Mouse (Mus musculus) forebrain, embryonic 15.5 days (tissue): ENCODE data around the gene Nav2. TPM values are rescaled to one million over a fixed set of nuclear protein-coding genes. Genes with fewer than 3 reads are reported as not detected.

Experiments
- ATAC-seq: fragments of 200-750 bp; cut with Nextera tagmentation; replicated peaks from 2 replicates; pipeline ENCODE4 v1.8.0; 2017; ENCODE audit warnings: mild to moderate bottlenecking, moderate TSS enrichment, moderate library complexity
- H3K27ac ChIP-seq: fragments of 300-500 bp; sonication (generic); replicated peaks from 2 replicates; pipeline ENCODE4 v1.5.1; 2015; ENCODE audit warnings: mild to moderate bottlenecking, inconsistent platforms
- H3K27me3 ChIP-seq: fragments of 300-500 bp; sonication (generic); 2 replicates; pipeline ENCODE4 v1.6.1; 2015; ENCODE audit warnings: inconsistent platforms
- H3K36me3 ChIP-seq: fragments of 300-500 bp; sonication (generic); 2 replicates; pipeline ENCODE4 v1.6.1; 2015; ENCODE audit warnings: mild to moderate bottlenecking, inconsistent platforms
- H3K4me1 ChIP-seq: fragments of 300-500 bp; sonication (generic); 2 replicates; pipeline ENCODE4 v1.6.1; 2015; ENCODE audit warnings: inconsistent platforms
- H3K4me2 ChIP-seq: fragments of 300-500 bp; sonication (generic); replicated peaks from 2 replicates; pipeline ENCODE4 v1.6.1; 2015; ENCODE audit warnings: mild to moderate bottlenecking, inconsistent platforms
- H3K4me3 ChIP-seq: fragments of 300-500 bp; sonication (generic); 2 replicates; pipeline ENCODE4 v1.5.1; 2015; ENCODE audit warnings: mild to moderate bottlenecking, inconsistent platforms
- H3K9ac ChIP-seq: fragments of 300-500 bp; sonication (generic); replicated peaks from 2 replicates; pipeline ENCODE4 v1.6.1; 2015; ENCODE audit warnings: mild to moderate bottlenecking, inconsistent platforms
- H3K9me3 ChIP-seq: fragments of 300-500 bp; sonication (generic); 2 replicates; pipeline ENCODE4 v1.6.1; 2016; ENCODE audit warnings: inconsistent platforms
- WGBS: fragments of 180-500 bp; shearing (Covaris S2); methylation state at CpG from one replicate; pipeline ENCODE4 v1.1.7; 2015; ENCODE audit warnings: mixed read lengths; 5-methylcytosine and 5-hydroxymethylcytosine counted together
- polyA plus RNA-seq: library from polyadenylated mRNA; unstranded; fragments of >200 nt; fragmentation: Nextera tagmentation; extraction: Ambion mirVana; gene quantifications from 2 replicates; pipeline ENCODE4 v1.2.1, GENCODE M21; 2015

Nav2 gene
- polyA plus RNA-seq, 1 experiment from 2014 or later, result 27.3 TPM

DNA sequence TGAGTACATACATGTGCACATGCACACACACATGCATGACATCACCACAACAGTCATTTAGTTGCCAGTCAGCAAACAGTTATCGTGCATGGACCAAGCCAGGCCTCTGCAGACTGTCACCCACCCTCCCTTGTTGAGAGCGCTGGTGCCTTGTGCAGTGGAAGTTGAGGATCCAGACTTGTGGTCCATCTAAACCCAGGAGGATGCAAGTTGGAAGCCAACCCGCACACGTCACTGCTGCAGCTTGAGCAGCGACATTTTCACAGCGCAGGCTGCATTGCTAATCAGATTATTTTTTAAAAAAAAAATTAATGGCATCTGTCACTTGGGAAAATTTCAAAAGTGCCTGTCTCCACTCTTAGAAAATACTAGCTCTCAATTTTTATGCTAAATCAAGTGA is 106.8 kb downstream of the Nav2 start:
- H3K4me1 ChIP-seq, result peaks cover 13% of the 10 kb centered on the region; the same call in 1 of the 2 replicates
- no peak overlapping the region for H3K27ac ChIP-seq
- 68% methylated on average over 6 of the region's 6 CpGs for WGBS

DNA sequence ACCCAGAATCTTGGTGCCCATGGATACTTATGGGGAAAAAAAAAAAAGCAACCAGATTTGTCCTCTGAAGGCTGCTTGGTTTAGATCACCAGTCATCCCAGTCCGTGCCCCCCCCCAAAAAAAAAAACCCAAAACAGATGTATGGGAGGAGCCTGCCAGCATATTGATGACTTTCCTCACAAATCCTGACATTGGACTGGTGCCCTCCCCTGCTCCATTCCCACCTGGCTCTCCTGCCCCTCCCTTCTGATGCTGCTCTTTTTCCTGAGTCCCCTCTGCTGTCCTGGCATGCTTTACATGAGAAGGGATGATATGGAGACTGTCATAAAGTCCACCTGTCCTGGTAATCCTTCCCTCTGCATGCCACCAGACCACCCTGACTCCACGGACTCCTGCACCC is 107.6 kb downstream of the Nav2 start:
- Histone ChIP-seq H3K9ac (no peak overlapping the region), H3K27me3 (no peaks in the 10 kb centered on the region), H3K4me1 (peaks cover 13% of the 10 kb centered on the region; the same call in 1 of the 2 replicates), H3K36me3 (no peaks in the 10 kb centered on the region), H3K9me3 (no peaks in the 10 kb centered on the region), H3K4me3 (no peak overlapping the region), H3K27ac (0 out of 2 replicates have a peak overlapping the region, but pooled peaks have one; percentile 25), H3K4me2 (no peak overlapping the region)
- 67% methylated on average over 2 of the region's 2 CpGs for WGBS
- no peak for ATAC-seq

More for the DNA sequence above, 106.8 kb downstream of the Nav2 start:
- ATAC-seq, result peak; percentile 30; the same call in 1 of the 2 replicates
- Histone ChIP-seq H3K4me2 (no peak overlapping the region), H3K9ac (no peak overlapping the region), H3K27me3 (no peaks in the 10 kb centered on the region), H3K4me3 (no peak overlapping the region), H3K36me3 (no peaks in the 10 kb centered on the region), H3K9me3 (no peaks in the 10 kb centered on the region)

DNA sequence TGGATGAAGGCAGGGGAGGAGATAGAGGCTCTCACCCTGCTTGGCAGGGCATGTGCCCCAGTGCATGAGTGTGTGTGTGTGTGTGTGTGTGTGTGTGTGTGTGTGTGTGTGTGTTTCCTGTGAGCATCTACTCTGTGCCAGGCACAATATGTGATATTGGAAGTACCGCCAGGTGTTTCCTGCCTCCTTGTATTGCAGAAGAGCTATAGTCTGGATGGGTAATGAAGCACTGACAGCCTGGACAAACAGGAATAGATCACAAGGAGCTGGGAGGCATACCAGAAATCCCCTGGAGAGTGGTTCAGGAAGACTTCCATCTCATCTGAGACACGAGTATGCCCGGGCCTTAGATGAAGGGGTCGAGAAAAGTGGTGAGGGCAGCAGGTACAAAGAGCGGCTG is 109.3 kb downstream of the Nav2 start:
- ATAC-seq, result no peak
- Histone ChIP-seq H3K4me1 (peaks cover 13% of the 10 kb centered on the region; the same call in 1 of the 2 replicates), H3K27ac (no peak overlapping the region), H3K4me3 (no peak overlapping the region), H3K9ac (no peak overlapping the region), H3K9me3 (no peaks in the 10 kb centered on the region), H3K27me3 (no peaks in the 10 kb centered on the region), H3K4me2 (no peak overlapping the region), H3K36me3 (no peaks in the 10 kb centered on the region)
- WGBS, result 88% methylated on average over 5 of the region's 5 CpGs

DNA sequence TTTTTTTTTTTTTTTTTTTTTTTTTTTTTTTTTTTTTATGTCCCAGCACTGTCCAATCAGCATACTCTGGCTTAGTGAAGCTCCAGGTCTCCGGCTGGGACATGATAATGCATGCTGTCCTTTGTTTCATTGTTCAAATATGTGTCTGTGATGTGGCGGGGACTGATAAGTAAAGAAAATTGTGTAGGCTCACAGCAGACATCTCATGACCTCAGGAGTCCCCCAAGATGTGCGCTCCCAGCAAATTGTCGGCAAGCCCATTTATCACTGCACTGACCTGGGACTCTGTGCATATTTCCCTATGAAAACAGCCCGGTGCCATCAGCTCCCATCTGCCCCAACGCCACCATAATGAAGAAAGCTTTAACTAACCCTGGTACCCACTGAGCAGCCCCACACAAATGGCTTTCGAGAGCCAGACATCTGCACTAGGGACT is 110.0 kb downstream of the Nav2 start:
- Histone ChIP-seq H3K9ac (no peak overlapping the region), H3K9me3 (no peaks in the 10 kb centered on the region), H3K4me3 (no peak overlapping the region), H3K27ac (no peak overlapping the region), H3K4me2 (no peak overlapping the region), H3K36me3 (no peaks in the 10 kb centered on the region), H3K27me3 (no peaks in the 10 kb centered on the region), H3K4me1 (peaks cover 13% of the 10 kb centered on the region; the same call in 1 of the 2 replicates)
- WGBS, result 67% methylated on average over 7 of the region's 7 CpGs
- ATAC-seq, result no peak; the same call in 1 of the 2 replicates

DNA sequence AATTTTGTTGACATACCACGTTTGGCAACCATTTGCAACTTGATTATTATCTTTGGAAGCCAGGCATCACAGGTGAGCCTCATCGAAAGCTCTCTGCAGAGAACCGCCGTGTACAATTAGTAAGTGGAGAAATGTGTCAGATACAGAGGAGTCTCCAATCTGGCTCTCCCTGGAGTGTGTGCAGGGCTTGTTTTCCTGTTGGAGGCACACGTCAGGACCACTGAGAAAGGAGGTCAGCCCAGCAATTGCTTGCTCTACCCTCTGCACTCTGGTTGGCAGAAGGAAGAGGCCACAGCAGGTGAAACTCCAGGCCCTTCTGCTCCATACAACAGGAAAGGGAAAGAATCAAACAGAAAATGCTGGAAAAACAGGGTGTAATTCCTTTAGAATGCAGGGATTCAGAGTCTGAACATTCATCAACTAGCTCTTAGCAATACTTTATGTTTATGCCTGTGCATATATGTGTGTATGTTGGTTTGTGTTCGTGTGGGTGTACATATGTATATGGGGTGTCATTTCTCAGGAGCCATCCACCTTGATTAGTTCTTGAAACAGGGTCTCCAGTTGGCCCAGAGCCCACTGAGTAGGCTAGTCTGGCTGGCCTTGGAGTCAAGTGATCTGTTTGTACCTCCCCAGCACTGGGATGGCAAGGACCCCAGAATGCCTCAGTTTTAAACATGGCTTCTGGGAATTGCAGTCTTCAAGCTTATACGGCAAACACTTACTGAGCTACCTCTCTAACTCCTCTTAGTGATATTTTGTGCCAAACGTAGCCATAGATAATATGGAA is 116.7 kb downstream of the Nav2 start:
- no peaks in the 10 kb centered on the region for H3K27me3 ChIP-seq
- WGBS, result 78% methylated on average over 8 of the region's 8 CpGs
- no peak overlapping the region for H3K4me3 ChIP-seq
- no peak overlapping the region for H3K27ac ChIP-seq
- no peaks in the 10 kb centered on the region for H3K4me1 ChIP-seq
- no peak overlapping the region for H3K9ac ChIP-seq
- ATAC-seq, result no peak
- H3K36me3 ChIP-seq, result no peaks in the 10 kb centered on the region
- H3K4me2 ChIP-seq, result no peak overlapping the region
- no peaks in the 10 kb centered on the region for H3K9me3 ChIP-seq

DNA sequence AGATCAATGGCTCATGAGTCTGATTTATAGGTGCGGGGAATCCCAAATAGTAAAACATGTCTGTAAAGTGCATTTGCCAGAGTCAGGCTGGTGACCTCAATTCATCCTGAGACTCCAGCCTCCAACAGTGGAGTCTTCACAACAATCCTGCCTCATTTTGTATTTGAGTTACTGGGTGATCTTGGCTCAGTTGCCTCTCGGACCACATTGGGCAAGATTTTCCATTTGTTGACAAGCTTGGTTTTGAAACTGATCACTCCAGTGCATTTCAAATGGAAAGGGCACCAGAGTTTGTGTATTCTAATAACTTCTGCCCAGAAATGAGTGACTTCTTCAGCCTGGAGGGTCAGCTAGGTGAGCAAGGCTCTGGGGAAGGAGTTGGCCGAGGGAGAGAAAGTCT is 117.5 kb downstream of the Nav2 start:
- ATAC-seq, result no peak
- no peaks in the 10 kb centered on the region for H3K36me3 ChIP-seq
- no peaks in the 10 kb centered on the region for H3K9me3 ChIP-seq
- 86% methylated on average over 3 of the region's 3 CpGs for WGBS
- no peak overlapping the region for H3K27ac ChIP-seq
- no peak overlapping the region for H3K4me2 ChIP-seq
- H3K9ac ChIP-seq, result no peak overlapping the region
- no peaks in the 10 kb centered on the region for H3K27me3 ChIP-seq
- H3K4me1 ChIP-seq, result no peaks in the 10 kb centered on the region
- H3K4me3 ChIP-seq, result no peak overlapping the region

DNA sequence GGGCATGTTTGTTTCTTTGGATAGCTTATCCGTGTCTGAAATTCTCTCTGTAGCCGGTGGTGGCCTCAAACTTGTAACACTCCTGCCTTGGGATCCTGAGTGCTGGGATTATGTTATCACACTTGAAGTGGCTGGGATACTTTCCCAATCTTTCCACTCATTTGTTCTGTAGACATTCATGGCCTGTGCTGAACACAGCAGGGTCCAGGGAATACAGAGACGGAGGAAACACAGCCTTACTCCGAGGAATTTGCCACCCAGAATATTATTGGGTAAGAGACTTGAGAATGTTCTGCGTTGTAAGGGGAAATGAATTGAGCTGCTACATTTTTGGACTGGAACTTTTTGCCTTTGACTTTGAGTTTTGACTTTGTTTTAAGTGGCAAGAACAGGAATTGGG is 118.0 kb downstream of the Nav2 start:
- no peaks in the 10 kb centered on the region for H3K9me3 ChIP-seq
- ATAC-seq, result no peak
- WGBS, result 60% methylated on average over 5 of the region's 5 CpGs

DNA sequence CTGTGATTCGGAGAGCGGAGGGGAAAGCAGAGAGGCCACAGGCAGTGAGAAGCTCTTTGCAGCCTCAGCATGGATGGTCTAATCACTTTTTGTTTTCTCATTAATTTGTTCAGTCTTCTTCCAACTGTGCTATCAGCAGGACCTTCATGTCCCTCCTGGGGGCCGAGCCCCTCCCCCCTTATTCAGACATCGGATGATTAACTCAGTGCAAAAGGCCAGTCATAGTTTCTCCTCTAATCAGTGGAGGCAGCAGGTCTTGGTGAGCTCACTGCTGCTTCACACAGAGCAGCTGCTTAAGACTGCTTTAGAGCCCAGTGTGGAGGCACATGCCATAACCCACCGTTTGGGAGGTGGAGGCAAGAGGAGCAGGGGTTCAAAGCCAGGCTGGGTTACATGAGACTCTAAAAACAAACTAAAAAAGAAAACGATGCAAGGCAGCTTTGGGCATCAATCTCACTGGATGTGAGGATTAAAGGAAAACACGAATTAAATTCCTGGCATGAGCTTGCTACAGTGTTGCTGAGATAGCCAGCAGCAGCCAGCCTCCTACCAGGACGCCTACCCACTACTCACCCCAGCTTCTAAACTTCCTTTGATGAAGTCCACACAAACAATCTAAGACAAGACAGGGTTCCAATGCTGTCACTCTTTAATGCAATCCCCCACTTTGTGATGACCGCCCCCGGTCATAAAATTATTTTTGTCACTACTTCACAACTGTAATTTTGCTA is 120.9 kb downstream of the Nav2 start:
- H3K36me3 ChIP-seq, result no peaks in the 10 kb centered on the region
- H3K4me3 ChIP-seq, result no peak overlapping the region
- no peak for ATAC-seq
- whole genome bisulfite sequencing, result 28% methylated on average over 10 of the region's 10 CpGs
- H3K4me1 ChIP-seq, result no peaks in the 10 kb centered on the region
- H3K27ac ChIP-seq, result no peak overlapping the region
- H3K4me2 ChIP-seq, result no peak overlapping the region
- no peaks in the 10 kb centered on the region for H3K27me3 ChIP-seq
- H3K9ac ChIP-seq, result no peak overlapping the region
- no peaks in the 10 kb centered on the region for H3K9me3 ChIP-seq

More for the DNA sequence above, 118.0 kb downstream of the Nav2 start:
- no peaks in the 10 kb centered on the region for H3K36me3 ChIP-seq
- H3K27me3 ChIP-seq, result no peaks in the 10 kb centered on the region
- H3K4me3 ChIP-seq, result no peak overlapping the region
- H3K4me2 ChIP-seq, result no peak overlapping the region
- H3K27ac ChIP-seq, result no peak overlapping the region
- H3K9ac ChIP-seq, result no peak overlapping the region
- H3K4me1 ChIP-seq, result no peaks in the 10 kb centered on the region

DNA sequence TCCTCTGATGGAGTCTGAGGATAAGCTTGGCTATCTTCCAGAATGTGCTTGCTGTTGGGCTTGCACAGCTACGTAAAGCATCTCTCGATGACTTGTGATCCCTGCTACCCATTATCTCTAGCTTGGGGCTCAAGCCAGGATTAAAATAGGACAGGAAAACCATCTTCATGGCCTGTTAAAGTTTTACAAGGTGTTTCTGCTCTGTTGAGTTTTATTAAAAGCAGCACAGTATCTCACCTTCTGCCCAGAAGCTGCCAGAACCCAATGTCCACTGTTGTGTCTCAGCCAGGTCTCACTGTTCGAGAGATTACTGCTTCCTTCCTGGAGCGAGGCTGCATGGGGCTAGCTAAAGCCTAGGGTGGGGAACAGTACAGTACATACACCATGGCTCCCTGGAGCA is 123.7 kb downstream of the Nav2 start:
- no peaks in the 10 kb centered on the region for H3K4me1 ChIP-seq
- 84% methylated on average over 4 of the region's 4 CpGs for WGBS
- H3K27me3 ChIP-seq, result no peaks in the 10 kb centered on the region
- H3K9ac ChIP-seq, result no peak overlapping the region
- no peak overlapping the region for H3K4me2 ChIP-seq
- no peak overlapping the region for H3K27ac ChIP-seq
- H3K4me3 ChIP-seq, result no peak overlapping the region
- ATAC-seq, result no peak
- no peaks in the 10 kb centered on the region for H3K9me3 ChIP-seq
- H3K36me3 ChIP-seq, result no peaks in the 10 kb centered on the region

DNA sequence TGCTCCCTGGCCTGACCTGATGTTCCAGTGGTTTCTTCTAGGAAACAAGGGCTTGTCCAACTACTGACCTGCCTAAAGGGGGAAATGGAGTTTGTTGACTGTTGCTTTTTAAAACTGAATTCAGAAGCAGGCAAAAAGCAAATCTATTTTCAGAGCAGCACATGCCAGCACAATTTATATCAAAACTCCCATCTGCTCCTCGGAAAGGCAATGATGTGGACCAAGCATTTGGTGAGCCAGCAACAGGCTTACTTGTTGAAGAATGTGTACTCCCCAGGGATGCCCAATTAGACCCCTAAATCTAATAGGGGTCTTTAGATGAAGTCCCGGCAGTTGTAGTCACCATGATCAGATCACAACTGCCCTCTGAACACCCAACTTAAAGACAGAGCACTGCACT is 125.7 kb downstream of the Nav2 start:
- Histone ChIP-seq H3K27me3 (no peaks in the 10 kb centered on the region), H3K4me2 (no peak overlapping the region), H3K27ac (no peak overlapping the region), H3K9me3 (no peaks in the 10 kb centered on the region), H3K4me1 (no peaks in the 10 kb centered on the region), H3K9ac (no peak overlapping the region), H3K36me3 (no peaks in the 10 kb centered on the region), H3K4me3 (no peak overlapping the region)
- no peak for ATAC-seq
- WGBS, result 75% methylated on average over 2 of the region's 2 CpGs

DNA sequence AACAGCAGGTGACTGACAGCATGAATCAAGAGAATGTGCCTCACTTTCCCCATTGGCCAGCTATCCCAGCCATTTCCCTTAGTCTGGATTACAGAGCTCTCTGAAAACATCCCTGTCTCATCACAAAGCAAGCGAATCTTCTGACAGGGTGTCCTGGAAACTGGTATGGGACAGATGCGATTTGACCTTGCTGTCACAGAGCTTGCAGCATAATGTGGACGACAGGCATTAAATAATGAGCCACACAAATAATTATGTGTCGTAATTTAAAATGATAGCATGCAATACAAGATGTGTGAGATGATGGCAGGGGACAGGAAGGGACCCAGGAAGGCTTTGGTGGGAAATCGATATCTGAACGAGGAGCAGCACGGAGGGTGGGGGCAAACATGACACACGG is 131.6 kb downstream of the Nav2 start:
- ATAC-seq, result no peak
- Histone ChIP-seq H3K4me1 (no peaks in the 10 kb centered on the region), H3K27me3 (no peaks in the 10 kb centered on the region), H3K9ac (no peak overlapping the region), H3K4me2 (no peak overlapping the region), H3K9me3 (no peaks in the 10 kb centered on the region), H3K36me3 (no peaks in the 10 kb centered on the region), H3K27ac (no peak overlapping the region), H3K4me3 (no peak overlapping the region)
- WGBS, result 86% methylated on average over 8 of the region's 8 CpGs

DNA sequence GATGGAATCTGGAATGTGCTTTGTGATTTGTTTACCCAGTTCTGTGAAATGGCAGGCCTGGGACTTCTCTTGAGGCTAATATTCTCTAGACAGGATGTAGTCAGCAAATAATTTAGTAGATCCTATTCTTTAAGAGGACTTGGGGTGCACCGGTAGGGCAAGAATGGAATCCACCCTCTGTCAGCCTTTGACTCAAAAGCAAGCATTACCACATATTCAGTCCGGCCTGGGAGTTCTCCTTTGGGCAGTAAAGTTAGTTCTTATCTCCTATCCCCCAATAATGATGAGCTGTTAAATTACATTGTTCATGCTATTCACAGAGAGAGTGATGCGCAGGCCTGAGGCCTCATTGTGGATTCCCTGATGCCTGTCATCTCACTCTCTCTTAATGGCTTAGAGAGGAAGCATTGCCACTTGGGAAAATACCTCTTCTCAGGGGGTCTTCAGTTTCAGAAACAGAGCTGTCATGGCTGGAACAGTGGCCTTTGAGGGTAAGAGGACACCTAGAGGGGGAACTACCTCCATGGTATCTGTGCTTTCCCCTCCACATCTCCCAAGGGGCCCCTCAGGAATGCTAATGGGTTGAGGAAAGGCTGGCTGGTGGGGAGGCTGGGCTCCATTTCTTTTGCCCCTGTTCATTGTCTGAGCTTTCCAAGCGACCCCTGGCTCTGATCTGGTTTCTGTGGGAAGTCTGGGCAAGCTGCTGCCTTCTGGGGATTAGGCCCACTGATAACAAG is 133.0 kb downstream of the Nav2 start:
- WGBS, result 58% methylated on average over 4 of the region's 4 CpGs
- no peak for ATAC-seq
- Histone ChIP-seq H3K9me3 (no peaks in the 10 kb centered on the region), H3K27ac (no peak overlapping the region), H3K4me1 (no peaks in the 10 kb centered on the region), H3K27me3 (no peaks in the 10 kb centered on the region), H3K36me3 (no peaks in the 10 kb centered on the region), H3K9ac (no peak overlapping the region), H3K4me3 (no peak overlapping the region), H3K4me2 (no peak overlapping the region)
